Mouse (Mus musculus): ENCODE data around the gene Rai1. TPM values are rescaled to one million over a fixed set of nuclear protein-coding genes. Genes with fewer than 3 reads are reported as not detected.

The Rai1 gene
- polyA plus RNA-seq, 3 experiments from 2014 or later = 5.6 to 12.2 (median 12.1) TPM

- no peak for ATAC-seq
Observed at GRCm38 (mm10) chr11:60094909-60095810, 9.7 kb upstream of the Rai1 start.

- ATAC-seq = no peak
Observed at GRCm38 (mm10) chr11:60099555-60100186, 5.1 kb upstream of the Rai1 start.

DNA sequence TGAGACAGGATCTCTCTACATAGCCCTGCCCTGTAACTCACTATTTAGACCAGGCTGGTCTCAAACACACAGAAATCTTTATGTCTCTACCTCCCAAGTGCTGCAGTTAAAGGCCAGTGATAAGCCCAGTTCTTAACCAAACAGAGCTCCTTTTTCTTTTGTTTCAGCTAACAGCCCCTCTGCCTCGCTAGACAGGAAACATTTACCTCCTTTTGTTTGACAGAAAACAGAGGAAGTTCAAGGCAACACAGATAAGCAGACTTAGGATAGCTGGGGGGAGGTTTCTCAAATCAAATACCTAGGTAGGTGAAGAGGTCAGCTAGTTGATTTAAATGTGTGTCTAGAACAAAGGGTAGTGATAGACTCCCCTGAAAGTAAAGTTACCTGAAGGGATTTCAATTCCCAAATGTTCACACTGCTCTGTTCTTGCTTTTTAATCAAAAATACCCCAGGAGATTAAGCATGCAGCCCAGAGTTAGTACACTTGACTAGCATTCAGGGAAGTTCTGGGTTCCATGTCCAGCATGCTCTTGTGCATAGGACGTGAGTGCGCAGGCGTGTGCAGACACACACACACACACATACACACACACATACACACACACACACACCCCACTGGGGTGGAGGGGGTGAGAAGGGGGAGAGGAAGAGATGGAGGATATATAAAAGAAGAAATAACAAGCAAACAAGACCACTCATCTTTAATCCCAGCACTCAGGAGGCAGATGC is 3.8 kb upstream of the Rai1 start:
- ATAC-seq = no peak

DNA sequence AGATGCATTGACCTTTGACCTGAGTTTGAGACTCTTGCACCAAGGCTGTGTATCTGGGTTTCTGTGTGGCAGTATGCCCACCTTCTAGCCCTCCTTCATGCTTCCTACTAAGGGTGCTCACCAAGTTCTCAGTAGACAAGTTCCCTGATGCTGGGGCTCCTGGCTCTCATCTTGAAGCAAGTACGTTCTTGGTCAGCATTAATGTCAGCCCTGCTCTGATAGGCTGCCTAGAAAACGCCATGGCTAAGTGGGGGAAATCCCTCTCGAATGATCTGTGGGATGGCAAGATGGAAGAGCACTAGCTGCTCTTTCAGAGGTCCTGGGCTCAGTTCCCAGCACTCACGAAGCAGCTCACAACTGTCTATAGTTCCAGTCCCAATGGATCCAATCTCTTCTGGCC is 2.8 kb upstream of the Rai1 start:
- ATAC-seq = no peak

GRCm38 (mm10) chr11:60102664-60103063 is 2.1 kb upstream of the Rai1 start:
- no peak for ATAC-seq

DNA sequence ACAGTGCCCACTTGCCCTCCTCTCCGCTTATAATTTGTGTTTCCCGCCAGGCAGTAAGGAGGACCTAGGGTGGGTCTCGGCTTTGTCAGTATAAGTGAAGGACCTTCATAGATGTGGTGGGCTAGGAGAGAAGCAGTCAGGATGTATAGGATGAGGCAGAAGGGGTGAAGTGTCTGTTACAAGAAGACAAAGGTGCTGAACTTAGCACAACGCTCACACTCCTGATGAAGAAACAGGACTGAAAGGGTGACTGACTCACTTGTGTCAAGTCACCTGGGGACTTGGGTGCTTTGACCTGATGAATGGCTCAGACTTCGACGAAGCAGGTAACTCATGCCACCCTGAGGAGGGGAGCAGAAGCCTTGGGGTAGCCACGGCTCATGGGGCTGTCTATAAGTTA is 1.2 kb upstream of the Rai1 start:
- ATAC-seq = no peak

GRCm38 (mm10) chr11:60105593-60106542 is 1.1 kb downstream of the Rai1 start:
- peak; percentile 27 for ATAC-seq

DNA sequence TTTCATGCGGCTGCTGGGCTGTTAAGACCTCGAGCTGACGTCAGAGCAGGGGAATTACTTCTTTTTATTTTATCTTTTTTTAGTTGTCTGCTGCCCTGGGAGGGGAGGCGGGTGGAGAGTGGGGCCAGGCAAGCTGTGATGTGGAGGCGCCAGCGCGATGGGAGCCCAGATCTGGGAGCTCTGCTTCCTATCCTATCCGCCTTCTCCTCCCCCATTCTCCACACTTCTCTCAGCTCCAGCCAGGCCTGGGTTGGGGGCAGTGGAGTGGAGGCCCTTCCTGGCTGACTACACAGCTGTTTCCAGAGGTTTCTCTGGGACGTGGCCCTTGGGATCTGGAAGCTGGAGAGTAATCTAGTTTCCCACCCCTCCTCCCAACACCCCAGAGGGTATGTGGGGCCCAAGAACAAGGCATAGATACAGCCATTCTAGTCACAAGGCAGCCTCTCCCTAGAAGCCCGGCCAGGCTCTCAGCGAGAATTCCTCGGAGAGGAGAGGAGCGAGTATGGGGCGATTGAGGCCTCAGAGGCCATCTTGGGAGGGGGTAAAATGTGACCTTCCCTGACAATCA is 1.8 kb downstream of the Rai1 start:
- ATAC-seq = peak; percentile 33

DNA sequence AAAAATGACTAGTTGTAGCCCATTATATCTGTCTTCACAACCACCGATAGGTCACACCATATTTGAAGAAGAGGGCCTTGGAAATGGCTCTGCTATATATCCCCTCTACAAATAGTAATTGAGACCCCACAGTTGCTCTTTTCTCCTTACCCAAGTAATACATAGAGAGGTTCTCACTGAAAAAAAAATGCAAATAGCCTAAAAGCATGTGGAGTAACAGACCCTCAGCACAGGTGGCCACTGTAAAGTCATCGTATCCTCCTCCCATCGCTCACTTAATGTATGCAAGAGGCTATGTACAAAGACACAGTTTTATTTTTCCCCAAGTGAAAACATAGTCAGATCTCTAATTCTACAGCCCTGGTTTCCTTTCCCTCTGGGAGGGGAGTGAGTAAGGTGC is 2.6 kb downstream of the Rai1 start:
- no peak for ATAC-seq

DNA sequence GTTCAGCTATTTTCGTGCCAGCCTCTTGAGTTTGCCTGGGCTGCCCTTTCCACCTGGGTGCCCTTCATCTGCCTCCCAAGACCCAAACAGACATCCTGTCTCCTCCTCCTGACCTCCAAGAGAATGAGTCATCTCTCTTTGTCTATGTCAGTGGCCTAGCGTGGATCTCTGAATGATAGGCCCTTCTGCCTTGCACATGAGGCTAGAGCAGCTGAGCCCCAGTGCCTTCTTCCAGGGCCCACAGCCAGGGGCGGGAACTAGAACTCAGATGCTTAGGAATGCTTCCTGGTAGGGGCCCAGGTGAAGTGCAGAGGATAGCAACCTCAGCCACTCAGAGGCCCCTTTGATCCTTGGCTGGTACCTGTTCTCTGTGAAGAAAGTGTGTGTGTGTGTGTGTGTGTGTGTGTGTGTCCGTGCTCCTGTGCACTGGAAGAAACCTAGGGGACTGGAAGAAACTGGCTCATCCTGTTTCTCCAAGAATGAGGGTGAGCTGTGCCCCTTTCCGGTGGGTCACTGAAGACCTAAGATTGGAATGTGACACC is 3.9 kb downstream of the Rai1 start:
- ATAC-seq = peak; percentile 57

DNA sequence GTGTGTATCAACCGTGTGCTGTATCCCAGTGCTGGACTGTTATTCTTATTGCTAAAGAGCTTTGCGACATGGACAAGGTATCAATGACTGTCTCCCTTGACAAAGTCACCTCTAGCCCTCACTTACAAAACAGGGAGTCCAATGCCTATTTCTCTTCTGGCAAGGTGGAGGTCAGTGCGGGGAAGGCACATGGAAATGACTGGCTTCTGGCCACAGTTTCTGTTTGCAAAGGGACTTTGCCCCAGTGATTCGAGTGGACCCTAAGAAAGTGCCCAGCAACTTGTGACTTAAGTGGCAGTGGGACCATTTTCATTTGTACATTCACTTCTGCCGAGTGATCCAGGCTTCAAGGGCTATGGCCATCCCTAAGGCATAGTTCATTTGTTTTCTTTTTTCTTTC is 5.6 kb downstream of the Rai1 start:
- ATAC-seq = no peak

GRCm38 (mm10) chr11:60111576-60111975 is 6.8 kb downstream of the Rai1 start:
- ATAC-seq = no peak

DNA sequence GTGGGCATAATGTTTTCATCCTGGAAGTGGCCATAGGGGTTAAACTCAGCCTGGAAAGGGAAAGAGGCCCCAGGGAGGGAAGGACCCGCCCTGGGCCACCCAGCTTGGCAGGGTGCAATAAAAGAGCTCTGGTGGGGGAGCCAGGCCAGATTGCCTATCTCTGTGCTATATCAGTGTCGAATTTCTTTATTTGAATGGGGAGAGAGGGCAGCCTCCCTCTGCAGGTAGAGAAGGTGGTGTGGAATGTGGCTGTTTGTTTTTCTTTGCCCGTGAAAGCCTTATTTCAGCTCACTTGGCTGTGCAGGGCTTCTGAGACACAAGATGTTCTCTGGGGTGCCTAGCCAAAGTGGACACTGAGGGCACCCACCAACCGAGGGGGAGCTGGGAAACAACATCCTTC is 8.8 kb downstream of the Rai1 start:
- ATAC-seq = no peak

DNA sequence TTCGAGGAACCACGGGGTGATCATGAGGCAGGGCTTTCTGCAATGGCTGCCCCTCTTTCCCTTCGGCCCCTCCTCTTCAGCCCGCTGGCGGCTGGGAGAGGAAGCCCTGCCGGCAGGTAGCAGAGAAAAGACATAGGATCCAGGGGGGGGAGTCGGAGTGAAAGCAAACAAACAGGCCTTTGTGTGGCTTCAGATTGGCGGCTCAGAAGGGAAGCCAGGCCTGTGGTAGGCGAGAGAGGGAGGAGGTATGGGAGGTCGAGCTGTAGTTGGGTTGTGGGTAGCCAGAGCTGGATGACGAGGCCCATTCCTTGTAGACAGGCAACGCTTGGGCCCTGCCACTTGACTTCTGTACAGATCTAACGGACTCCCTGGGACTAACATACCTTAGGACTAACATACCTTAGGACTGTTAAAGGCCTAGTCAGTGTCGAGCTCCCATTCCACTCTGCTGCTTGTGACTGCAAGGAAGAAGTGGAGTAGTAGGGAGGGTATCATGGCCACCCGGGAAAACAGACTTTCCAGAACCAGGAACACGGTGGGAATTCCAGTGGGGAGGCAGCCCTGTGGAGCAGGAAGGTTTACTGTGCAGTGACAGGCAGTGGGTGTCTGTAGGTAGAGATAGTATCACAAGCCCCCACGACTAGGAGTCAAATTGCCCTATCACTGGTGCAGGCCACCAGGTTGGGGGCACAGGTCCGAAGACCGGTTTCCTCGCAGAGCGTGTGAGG is 9.6 kb downstream of the Rai1 start:
- ATAC-seq = peak; percentile 23

DNA sequence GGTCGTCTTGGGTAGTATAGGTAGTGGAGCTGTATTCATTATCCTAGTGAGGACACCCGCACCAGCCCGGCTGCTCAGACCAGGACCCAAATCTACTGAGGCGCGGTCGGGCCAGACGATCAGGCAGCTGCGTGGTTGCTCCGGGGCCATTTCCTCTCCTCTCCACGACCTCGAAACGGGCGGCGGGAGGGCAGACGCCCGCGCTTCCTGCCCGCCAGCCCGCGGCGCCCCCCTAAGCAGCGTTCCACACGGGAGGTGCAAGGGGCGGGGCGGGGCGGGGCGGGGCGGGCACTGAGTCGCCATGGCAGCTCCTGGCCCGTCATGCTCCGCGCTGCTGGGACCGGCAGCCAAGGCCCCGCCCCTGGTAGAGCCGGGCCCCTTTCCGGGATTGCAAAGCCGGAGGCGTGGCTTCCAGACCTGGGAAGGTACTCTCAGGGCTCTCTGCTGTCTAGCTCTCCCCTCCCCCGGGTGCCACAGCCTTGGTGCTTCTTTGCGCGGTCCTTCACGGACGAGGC is 10.3 kb downstream of the Rai1 start:
- peak; percentile 90 for ATAC-seq

DNA sequence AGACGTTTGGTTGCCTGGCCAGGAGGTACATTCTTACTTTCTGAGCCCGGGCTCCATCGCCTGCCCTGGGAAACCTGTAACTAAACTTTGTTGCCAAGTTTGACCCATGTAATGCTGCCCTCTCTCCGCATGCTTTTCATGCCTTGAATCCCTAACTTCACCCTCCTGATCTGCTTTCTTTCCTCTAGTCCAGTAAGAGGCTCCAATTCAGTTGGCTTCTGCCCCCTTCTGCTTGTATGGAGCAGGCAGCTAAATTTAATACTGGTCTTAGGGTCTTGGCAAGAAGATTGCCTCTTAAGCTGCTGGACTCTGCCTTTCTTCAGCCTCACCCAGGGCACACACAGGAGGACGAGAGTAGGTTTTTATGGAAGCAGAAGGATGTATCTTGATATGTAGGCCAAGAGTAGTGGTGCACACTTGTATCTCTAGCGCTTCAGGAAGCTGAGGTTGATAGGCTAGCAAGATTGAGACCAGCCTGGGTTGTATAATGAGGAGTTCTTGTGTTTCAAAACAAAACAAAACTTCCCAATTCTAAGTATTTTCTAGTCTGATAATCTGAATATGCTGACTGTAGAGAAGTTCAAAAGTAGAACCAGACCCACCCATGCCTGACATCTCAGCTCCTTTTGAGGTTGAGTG is 10.9 kb downstream of the Rai1 start:
- ATAC-seq = peak; percentile 23

GRCm38 (mm10) chr11:60120586-60121262 is 15.9 kb downstream of the Rai1 start:
- no peak for ATAC-seq

- ATAC-seq = no peak
Observed at GRCm38 (mm10) chr11:60122611-60123010, 17.8 kb downstream of the Rai1 start.

- no peak for ATAC-seq
Observed at GRCm38 (mm10) chr11:60127048-60127447, 22.2 kb downstream of the Rai1 start.

Data from inflammation-experienced regulatory T-cells, adult 6 months (primary cell).